Mouse (Mus musculus) embryonic fibroblast, embryonic 13.5 days (primary cell): ENCODE measurements around the gene Dnah11.

Experiments used
- CTCF ChIP-seq: IDR thresholded peaks from 2 replicates; pipeline ENCODE4 v1.5.1; 2011; ENCODE audit warnings: mild to moderate bottlenecking, control low read depth, low read length, moderate library complexity, borderline replicate concordance; ENCODE audit not compliant: insufficient read depth
- POLR2A ChIP-seq: IDR thresholded peaks from 2 replicates; pipeline ENCODE4 v1.6.1; 2011; ENCODE audit warnings: low read depth, mild to moderate bottlenecking, control low read depth, low read length, moderate library complexity

DNA sequence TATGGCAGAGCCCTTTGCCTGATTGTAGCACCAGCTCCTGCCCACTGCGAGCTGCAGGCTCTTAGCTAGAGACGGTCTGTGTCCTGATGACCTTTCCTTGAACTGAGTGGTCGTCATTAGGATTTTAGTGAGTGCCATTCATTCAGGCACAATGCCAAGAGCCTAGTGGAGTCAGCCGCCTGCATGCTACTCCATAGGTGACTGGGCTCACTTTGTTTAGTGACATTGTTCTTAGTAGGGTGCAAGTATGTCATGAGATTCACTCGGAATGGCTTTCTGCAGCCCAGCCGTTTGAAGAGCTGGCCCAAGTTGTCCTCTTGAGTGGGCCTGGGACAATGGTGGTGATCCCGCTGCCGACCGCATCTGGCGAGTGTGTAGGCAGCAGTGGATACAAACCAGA, 348.4 kb downstream of the Dnah11 start:
- TF ChIP-seq CTCF (no peak), POLR2A (no peak)
